Mouse (Mus musculus): ENCODE measurements at regions not wholly inside any gene's neighbourhood (a gene's known extent, or its start where the extent isn't known, plus 50 kb on each side); places are given as distances from the start of the nearest gene placed in this dataset.

GRCm38 (mm10) chr14:72371702-72372277 is 119.8 kb downstream of the Gm9195 start:
- peak in 1 of 2 experiments; percentile 20 for DNase-seq (ENCODE audit: low spot score in 2 of 2)

- no peak for DNase-seq (ENCODE audit: low spot score in 2 of 2)
These were observed 130.7 kb downstream of the Gm9195 start for GRCm38 (mm10) chr14:72360829-72361520.

GRCm38 (mm10) chr14:72360181-72360580 is 131.5 kb downstream of the Gm9195 start:
- no peak for DNase-seq (ENCODE audit: low spot score in 2 of 2)

GRCm38 (mm10) chr14:72357915-72358314 is 133.7 kb downstream of the Gm9195 start:
- DNase-seq (ENCODE audit: low spot score in 2 of 2), result no peak

GRCm38 (mm10) chr14:72342181-72342580 is 149.5 kb downstream of the Gm9195 start:
- no peak for DNase-seq (ENCODE audit: low spot score in 2 of 2)

- DNase-seq (ENCODE audit: low spot score in 2 of 2), result no peak
These were observed 150.0 kb downstream of the Gm9195 start for GRCm38 (mm10) chr14:72341590-72342154.

- DNase-seq (ENCODE audit: low spot score in 2 of 2), result no peak
These were observed 153.6 kb downstream of the Gm9195 start for GRCm38 (mm10) chr14:72338046-72338445.

- DNase-seq (ENCODE audit: low spot score in 2 of 2), result peak; percentile 6
These were observed 187.8 kb downstream of the Gm9195 start for GRCm38 (mm10) chr14:72303856-72304255.

GRCm38 (mm10) chr14:72300026-72300425 is 191.6 kb downstream of the Gm9195 start:
- DNase-seq (ENCODE audit: low spot score in 2 of 2), result peak in 1 of 2 experiments; percentile 4

- DNase-seq (ENCODE audit: low spot score in 2 of 2), result no peak
These were observed 197.0 kb downstream of the Gm9195 start for GRCm38 (mm10) chr14:72294631-72295030.

- DNase-seq (ENCODE audit: low spot score in 2 of 2), result no peak
These were observed 197.8 kb downstream of the Gm9195 start for GRCm38 (mm10) chr14:72293677-72294387.

- no peak for DNase-seq (ENCODE audit: low spot score in 2 of 2)
These were observed 198.9 kb downstream of the Gm9195 start for GRCm38 (mm10) chr14:72292656-72293299.

- no peak for DNase-seq (ENCODE audit: low spot score in 2 of 2)
These were observed 214.3 kb downstream of the Gm9195 start for GRCm38 (mm10) chr14:72277309-72277708.

- no peak for DNase-seq (ENCODE audit: low spot score in 2 of 2)
These were observed 232.4 kb downstream of the Gm9195 start for GRCm38 (mm10) chr14:72259255-72259654.

GRCm38 (mm10) chr14:72241872-72242271 is 249.8 kb downstream of the Gm9195 start:
- no peak for DNase-seq (ENCODE audit: low spot score in 2 of 2)

GRCm38 (mm10) chr14:72240272-72240671 is 251.4 kb downstream of the Gm9195 start:
- no peak for DNase-seq (ENCODE audit: low spot score in 2 of 2)

GRCm38 (mm10) chr14:72238344-72238743 is 253.3 kb downstream of the Gm9195 start:
- no peak for DNase-seq (ENCODE audit: low spot score in 2 of 2)

GRCm38 (mm10) chr14:72234234-72235075 is 257.2 kb downstream of the Gm9195 start:
- no peak for DNase-seq (ENCODE audit: low spot score in 2 of 2)

- DNase-seq (ENCODE audit: low spot score in 2 of 2), result no peak
These were observed 263.8 kb downstream of the Gm9195 start for GRCm38 (mm10) chr14:72227853-72228252.

GRCm38 (mm10) chr14:72227441-72227840 is 264.2 kb downstream of the Gm9195 start:
- DNase-seq (ENCODE audit: low spot score in 2 of 2), result no peak

GRCm38 (mm10) chr14:72226946-72227345 is 264.7 kb downstream of the Gm9195 start:
- no peak for DNase-seq (ENCODE audit: low spot score in 2 of 2)

Data from heart, adult 9 months (tissue).